Mouse (Mus musculus): ENCODE results near the gene Elovl4. TPM values are rescaled to one million over a fixed set of nuclear protein-coding genes. Genes with fewer than 3 reads are reported as not detected.

Gene Elovl4
- total RNA-seq (2021) = under 1 TPM; 0.13 to 0.22 TPM
- long read RNA-seq, experiment 1 = 0 reads
- long read RNA-seq, experiment 2 = 0 reads

- DNase-seq = peak; percentile 52 to 62
Measured at GRCm38 (mm10) chr9:83805977-83806815, at the start of gene Elovl4. Gene Elovl4 (minus strand): TSS chr9:83806277.

- DNase-seq = no peak
Measured at GRCm38 (mm10) chr9:83852464-83852863, 46.4 kb upstream of the Elovl4 start.

GRCm38 (mm10) chr9:83834748-83835313, 28.8 kb upstream of the Elovl4 start:
- no peak for DNase-seq

- DNase-seq = peak; percentile 93 to 94
Measured at GRCm38 (mm10) chr9:83833811-83834747, 28.0 kb upstream of the Elovl4 start, which contains the start of gene Ttk. Gene Ttk (plus strand): TSS chr9:83834689.

- DNase-seq = no peak
Measured at GRCm38 (mm10) chr9:83831152-83831551, 25.1 kb upstream of the Elovl4 start.

GRCm38 (mm10) chr9:83829896-83830295, 23.8 kb upstream of the Elovl4 start:
- no peak for DNase-seq

- DNase-seq = no peak
Measured at GRCm38 (mm10) chr9:83822925-83823324, 16.8 kb upstream of the Elovl4 start.

GRCm38 (mm10) chr9:83820976-83821375, 14.9 kb upstream of the Elovl4 start:
- DNase-seq = no peak

- DNase-seq = no peak
Measured at GRCm38 (mm10) chr9:83819188-83819587, 13.1 kb upstream of the Elovl4 start.

- peak; percentile 35 to 61 for DNase-seq
Measured at GRCm38 (mm10) chr9:83807562-83807961, 1.5 kb upstream of the Elovl4 start.

- DNase-seq = peak in 1 of 2 experiments; percentile 11
Measured at GRCm38 (mm10) chr9:83805164-83805976, 707 bp downstream of the Elovl4 start.

GRCm38 (mm10) chr9:83804341-83804740, 1.7 kb downstream of the Elovl4 start:
- no peak for DNase-seq

- no peak for DNase-seq
Measured at GRCm38 (mm10) chr9:83797898-83798297, 8.2 kb downstream of the Elovl4 start.

- no peak for DNase-seq
Measured at GRCm38 (mm10) chr9:83796875-83797274, 9.2 kb downstream of the Elovl4 start.

GRCm38 (mm10) chr9:83789326-83789725, 16.8 kb downstream of the Elovl4 start:
- DNase-seq = no peak

GRCm38 (mm10) chr9:83785501-83785900, 20.6 kb downstream of the Elovl4 start:
- no peak for DNase-seq

- DNase-seq = no peak
Measured at GRCm38 (mm10) chr9:83778317-83778960, 27.6 kb downstream of the Elovl4 start.

- no peak for DNase-seq
Measured at GRCm38 (mm10) chr9:83761318-83761717, 44.8 kb downstream of the Elovl4 start.

- DNase-seq = no peak
Measured at GRCm38 (mm10) chr9:83731877-83732276, 74.2 kb downstream of the Elovl4 start.

- DNase-seq = no peak
Measured at GRCm38 (mm10) chr9:83730836-83731235, 75.2 kb downstream of the Elovl4 start.
